Mouse (Mus musculus): ENCODE data around the gene Tmem108. TPM values are rescaled to one million over a fixed set of nuclear protein-coding genes. Genes with fewer than 3 reads are reported as not detected.

Gene Tmem108
- total RNA-seq (2023) = 9.5 to 12.3 TPM (median 9.9 TPM) in 4 replicates

GRCm38 (mm10) chr9:103761647-103762084 is at the start of gene Tmem108:
Gene Tmem108 (minus strand): TSS chr9:103761837.

GRCm38 (mm10) chr9:103480044-103480576 is 281.5 kb downstream of the Tmem108 start, which contains the start of gene Bfsp2:
Gene Bfsp2 (minus strand): TSS chr9:103480420.

Other genes with a start within 250 kb of the Tmem108 start
- gene Nphp3, start 240.7 kb upstream of the Tmem108 start, total RNA-seq (2023) = 5.2 to 16.3 TPM (median 9.9 TPM) in 4 replicates

Measured in B cell, adult 62 days (primary cell).